Mouse (Mus musculus): ENCODE measurements around the gene Gm10318.

Gene Gm10318

GRCm38 (mm10) chr10:77890987-77891565 lies 38.4 kb downstream of the Gm10318 start:
- no peak for DNase-seq (ENCODE audit: low spot score in 2 of 2)

GRCm38 (mm10) chr10:77895562-77895961 lies 42.9 kb downstream of the Gm10318 start:
- DNase-seq (ENCODE audit: low spot score in 2 of 2) = no peak

DNA sequence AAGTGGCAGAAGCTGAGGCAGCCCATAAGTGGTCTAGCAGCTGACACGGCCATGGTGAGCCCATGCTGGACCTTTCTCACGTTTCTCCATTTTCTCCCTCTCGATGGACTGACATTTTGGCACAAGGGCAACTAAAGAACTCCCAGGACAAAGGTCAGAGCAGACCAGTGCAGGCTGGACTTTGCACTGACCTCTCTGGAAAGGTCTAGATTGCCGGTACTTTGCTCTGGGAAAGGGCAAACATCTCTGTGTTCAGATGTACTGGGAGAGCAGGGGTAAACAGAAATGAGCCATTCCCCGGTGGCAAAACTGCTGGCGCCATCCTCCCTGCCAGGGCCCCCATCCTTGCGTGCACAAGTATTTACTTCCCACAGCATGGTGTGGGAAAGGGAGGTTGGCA lies 47.5 kb downstream of the Gm10318 start:
- DNase-seq (ENCODE audit: low spot score in 2 of 2) = no peak

DNA sequence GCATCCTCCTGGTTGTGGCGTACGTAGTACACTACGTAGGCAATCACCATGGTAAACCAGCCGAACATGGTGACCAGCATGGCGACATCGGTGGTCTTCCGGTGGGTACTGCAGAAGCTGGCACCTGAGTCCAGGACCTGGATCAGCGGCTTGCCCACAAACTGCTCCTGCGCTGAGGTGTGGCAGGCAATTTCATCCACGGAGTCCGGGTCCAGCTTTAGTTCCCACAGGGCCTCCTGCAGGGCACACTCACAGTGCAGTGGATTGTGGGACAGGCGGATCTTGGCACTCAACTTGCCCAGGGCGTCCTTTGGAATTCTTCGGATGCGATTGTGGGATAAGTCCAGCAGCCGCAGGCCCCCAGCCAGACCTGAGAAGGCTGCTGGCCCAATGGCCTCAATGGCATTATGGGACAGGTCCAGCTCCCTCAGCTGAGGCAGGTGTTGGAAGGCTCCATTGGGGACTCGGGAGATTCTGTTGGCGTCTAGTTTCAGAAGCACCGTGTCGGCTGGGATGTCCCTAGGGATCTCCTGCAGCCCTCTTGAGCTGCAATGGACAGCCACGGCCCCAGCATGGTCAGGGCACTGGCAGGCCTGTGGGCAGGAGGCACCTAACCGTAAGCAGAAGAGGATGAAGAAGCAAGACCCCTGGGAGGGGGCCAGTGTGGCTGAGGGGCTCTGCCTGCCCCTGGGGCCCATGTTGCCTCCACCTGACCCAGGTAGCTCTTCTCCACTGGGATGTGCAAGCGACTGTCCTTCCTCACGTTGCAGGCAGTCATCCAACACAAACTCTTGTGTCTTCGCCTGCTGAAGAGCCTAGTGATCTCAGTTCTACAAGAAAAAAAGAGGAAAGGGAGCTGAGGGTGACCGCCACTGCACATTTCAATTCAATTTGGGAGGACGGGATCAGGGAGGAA lies 48.5 kb downstream of the Gm10318 start:
- DNase-seq (ENCODE audit: low spot score in 2 of 2) = no peak

GRCm38 (mm10) chr10:77901871-77902210 lies 49.2 kb downstream of the Gm10318 start:
- peak in 1 of 2 experiments; percentile 38 for DNase-seq (ENCODE audit: low spot score in 2 of 2)

DNA sequence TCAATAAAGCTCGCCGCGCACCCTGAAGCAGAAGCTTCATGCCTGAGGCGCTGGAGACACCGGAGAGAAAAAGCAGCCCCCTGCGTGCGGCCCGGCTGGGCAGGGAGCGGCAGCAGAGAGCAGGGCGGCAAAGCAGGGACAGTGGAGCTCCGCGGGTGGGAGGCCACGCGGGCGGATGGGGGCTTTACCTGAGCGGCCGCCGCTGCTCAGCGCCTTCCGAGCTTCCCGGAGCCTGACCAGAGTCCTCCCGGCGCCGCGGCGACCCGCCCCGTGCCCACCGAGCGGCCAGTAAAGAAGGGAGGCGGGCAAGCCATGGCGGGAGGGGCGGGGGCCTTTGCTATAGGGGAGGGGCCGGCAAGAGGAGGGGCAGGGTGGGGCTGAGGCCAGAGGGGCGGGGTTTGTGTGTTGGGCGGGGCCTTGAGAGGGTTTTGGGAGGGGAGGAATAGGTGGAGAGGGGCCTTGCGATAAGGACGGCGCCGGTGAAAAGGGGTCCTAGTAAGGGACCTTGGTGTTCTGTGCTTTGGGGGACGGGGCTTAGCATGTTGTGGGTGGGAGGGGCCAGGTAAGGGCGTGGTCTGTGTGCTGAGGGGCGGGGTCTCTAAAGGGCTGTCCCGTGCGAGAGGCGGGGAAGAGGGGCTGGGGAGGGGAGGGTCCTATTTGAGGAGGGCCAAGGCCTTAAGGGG lies 49.7 kb downstream of the Gm10318 start, which contains the start of gene Lrrc3:
Gene Lrrc3 (minus strand): TSS at position 326 of the 683 bp plus-strand sequence.
- DNase-seq (ENCODE audit: low spot score in 2 of 2) = peak; percentile 50 to 55

DNA sequence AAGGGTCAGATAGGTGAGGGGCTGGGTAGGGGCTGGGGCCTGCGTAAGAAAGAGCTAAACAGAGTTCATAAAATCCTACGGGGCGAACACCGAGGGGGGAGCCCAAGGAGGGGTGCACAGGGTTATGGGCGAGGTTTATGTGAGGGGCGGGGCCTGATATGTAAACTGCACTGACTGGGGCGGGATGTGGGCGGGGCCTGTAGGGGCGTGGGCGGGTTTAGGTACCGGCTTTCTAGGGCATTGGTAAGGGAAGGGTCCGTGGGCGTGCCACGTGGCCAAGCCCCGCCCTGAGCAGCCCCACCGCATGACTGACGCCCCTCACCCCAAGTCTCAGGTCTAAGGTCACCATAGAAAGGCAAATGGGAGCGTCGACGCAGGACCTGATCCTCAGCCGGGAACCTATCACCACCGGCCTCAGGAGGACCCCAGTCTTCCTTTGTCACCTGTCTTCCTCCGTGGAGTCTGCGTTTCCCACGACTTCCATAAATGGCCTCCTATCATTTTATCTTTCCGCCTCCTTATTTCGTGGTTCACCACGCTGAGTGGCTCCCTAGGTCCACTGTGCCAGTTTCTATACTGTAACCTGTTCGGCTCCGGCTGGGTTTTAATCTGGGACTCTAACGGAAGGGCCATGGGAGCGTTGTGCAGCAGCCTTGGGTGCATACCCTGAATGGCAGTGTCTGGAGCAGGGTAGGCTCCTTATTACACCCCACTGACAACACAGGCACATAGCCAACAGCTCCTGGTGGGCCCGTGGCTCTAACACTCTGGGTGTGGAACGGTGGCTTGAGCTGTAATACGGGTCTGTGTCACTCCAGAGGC lies 50.4 kb downstream of the Gm10318 start:
- DNase-seq (ENCODE audit: low spot score in 2 of 2) = peak; percentile 66 to 73

Measured in right cerebral cortex, adult 2 months (tissue).